ENCODE assay signal across 8 mouse cellular contexts in the genomic region with DNA sequence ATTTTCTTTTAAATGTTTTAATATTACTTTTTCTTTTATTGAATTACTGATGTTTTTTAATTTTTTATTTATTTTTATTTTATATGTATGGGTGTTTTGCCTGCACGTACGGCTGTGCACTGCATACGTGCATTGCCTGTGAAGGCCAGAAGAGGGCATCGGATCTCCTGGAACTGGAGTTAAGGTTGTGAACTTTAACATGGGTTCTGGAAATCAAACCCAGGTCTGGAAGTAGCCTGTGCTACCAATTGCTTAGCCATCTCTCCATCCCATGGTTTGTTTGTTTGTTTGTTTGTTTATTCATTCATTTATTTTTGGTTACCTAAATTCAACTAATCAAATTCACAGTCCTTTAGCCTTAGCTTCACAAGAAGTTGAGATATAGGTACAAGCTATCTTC. TPM values are rescaled to one million over a fixed set of nuclear protein-coding genes. Genes with fewer than 3 reads are reported as not detected.
A peak's percentile ranks its signal among the peaks of the same experiment; 100 is the strongest.
DNase-seq lines count a peak whose midpoint lies in the region; ATAC-seq and TF ChIP-seq lines count a peak whose summit lies in the region.

No protein-coding gene starts in this region.

- no peaks in the 10 kb centered on the region for H3K9me3 ChIP-seq in midbrain, embryonic 14.5 days (ENCODE audit: control insufficient read depth, low read length)
- no peaks in the 10 kb centered on the region for H3K9me3 ChIP-seq in midbrain, embryonic 15.5 days
- no peaks in the 10 kb centered on the region for H3K9me3 ChIP-seq in liver, postnatal 0 days (ENCODE audit: low read length)

- no peak overlapping the region for H3K27ac ChIP-seq in midbrain, embryonic 14.5 days (replicated peaks; ENCODE audit: low read depth, low read length)
- H3K27ac ChIP-seq in midbrain, embryonic 15.5 days: no peak overlapping the region
- no peak overlapping the region for H3K27ac ChIP-seq in liver, postnatal 0 days (ENCODE audit: low read depth)

- H3K36me3 ChIP-seq in midbrain, embryonic 14.5 days (ENCODE audit: control insufficient read depth, insufficient read depth, low read length): no peaks in the 10 kb centered on the region; the same call in 1 of the 2 replicates
- no peaks in the 10 kb centered on the region for H3K36me3 ChIP-seq in midbrain, embryonic 15.5 days (replicated peaks)
- no peaks in the 10 kb centered on the region for H3K36me3 ChIP-seq in liver, postnatal 0 days (replicated peaks; ENCODE audit: insufficient read depth, low read length)

- no peak for TF ChIP-seq EP300 in liver, postnatal 0 days (IDR thresholded peaks at IDR 0.05; ENCODE audit: low read depth)

- no peak for ATAC-seq in midbrain, embryonic 14.5 days (ENCODE audit: low FRiP score, low TSS enrichment)
- no peak for ATAC-seq in midbrain, embryonic 15.5 days (replicated peaks)
- ATAC-seq in liver, postnatal 0 days: no peak

- peak; percentile 31 to 45 for DNase-seq in adrenal gland, adult 18-20 months (ENCODE audit: low spot score in 2 of 2)
- no peak for DNase-seq in adrenal gland, adult 8-10 months
- DNase-seq in midbrain, embryonic 14.5 days: peak; percentile 46
- DNase-seq in forelimb bud, embryonic 11.5 days (ENCODE audit: low read depth, low spot score): peak; percentile 24
- DNase-seq in liver, postnatal 0 days: peak; percentile 58
- peak; percentile 35 to 72 for DNase-seq in spleen, postnatal 4 days (ENCODE audit: low spot score in 2 of 2)
- no peak for DNase-seq in right cerebral cortex, adult 2 months (ENCODE audit: low spot score in 2 of 2)

- H3K9ac ChIP-seq in midbrain, embryonic 14.5 days (replicated peaks; ENCODE audit: low read length): no peak overlapping the region
- H3K9ac ChIP-seq in midbrain, embryonic 15.5 days: no peak overlapping the region
- no peak overlapping the region for H3K9ac ChIP-seq in liver, postnatal 0 days (replicated peaks)

- no peaks in the 10 kb centered on the region for H3K27me3 ChIP-seq in midbrain, embryonic 14.5 days (ENCODE audit: control insufficient read depth, insufficient read depth, low read length)
- H3K27me3 ChIP-seq in midbrain, embryonic 15.5 days (replicated peaks): no peaks in the 10 kb centered on the region
- H3K27me3 ChIP-seq in liver, postnatal 0 days (ENCODE audit: insufficient read depth, low read length): no peaks in the 10 kb centered on the region

- no peak overlapping the region for H3K4me3 ChIP-seq in midbrain, embryonic 14.5 days (replicated peaks; ENCODE audit: low read depth, low read length)
- H3K4me3 ChIP-seq in midbrain, embryonic 15.5 days: no peak overlapping the region
- H3K4me3 ChIP-seq in liver, postnatal 0 days (ENCODE audit: low read depth, low read length): no peak overlapping the region

- peak; percentile 67 for TF ChIP-seq CTCF in liver, postnatal 0 days (IDR thresholded peaks at IDR 0.05; ENCODE audit: low read depth)

- H3K4me1 ChIP-seq in midbrain, embryonic 14.5 days (ENCODE audit: control insufficient read depth, insufficient read depth, low read length): no peaks in the 10 kb centered on the region
- no peaks in the 10 kb centered on the region for H3K4me1 ChIP-seq in midbrain, embryonic 15.5 days
- peaks cover 15% of the 10 kb centered on the region for H3K4me1 ChIP-seq in liver, postnatal 0 days (ENCODE audit: insufficient read depth)

- no peak overlapping the region for H3K4me2 ChIP-seq in midbrain, embryonic 14.5 days (ENCODE audit: low read length)
- H3K4me2 ChIP-seq in midbrain, embryonic 15.5 days: no peak overlapping the region
- H3K4me2 ChIP-seq in liver, postnatal 0 days (ENCODE audit: low read depth, low read length): no peak overlapping the region

- WGBS in midbrain, embryonic 14.5 days: 40% methylated on average over 4 of the region's 4 CpGs
- WGBS in midbrain, embryonic 15.5 days: 46% methylated on average over 4 of the region's 4 CpGs
- WGBS in liver, postnatal 0 days (ENCODE audit: insufficient replicate concordance): 45% methylated on average over 4 of the region's 4 CpGs

RNA-seq across cellular contexts. Expression of a gene that starts 10.7 kb away (rescaled TPM):
- 10 to 100 TPM; 20.5 to 36.3 TPM for total RNA-seq in adrenal gland, adult 18-20 months (2021)
- 10 to 100 TPM; 12.0 to 18.3 (median 16.9) TPM for total RNA-seq in adrenal gland, adult 8-10 months (2022)
- 22.5 and 26.8 TPM in 2 replicates for polyA plus RNA-seq in midbrain, embryonic 14.5 days (2014; fragmentation: Nextera tagmentation; extraction: Ambion mirVana)
- 21.1 and 22.2 TPM in 2 replicates for polyA plus RNA-seq in midbrain, embryonic 15.5 days (2015; fragmentation: Nextera tagmentation; extraction: Ambion mirVana)
- 10.1 and 11.4 TPM in 2 replicates for polyA plus RNA-seq in liver, postnatal 0 days (2015; fragmentation: Nextera tagmentation; extraction: Ambion mirVana)

RNA-seq across cellular contexts. Expression of a gene that starts 27.7 kb away (rescaled TPM):
- 100 to 1,000 TPM; 850 to 888 TPM for total RNA-seq in adrenal gland, adult 18-20 months (2021)
- total RNA-seq in adrenal gland, adult 8-10 months (2022): 100 to 1,000 TPM; 758 to 849 (median 847) TPM
- polyA plus RNA-seq in midbrain, embryonic 14.5 days (2014; fragmentation: Nextera tagmentation; extraction: Ambion mirVana): 413 and 486 TPM in 2 replicates
- 329 and 335 TPM in 2 replicates for polyA plus RNA-seq in midbrain, embryonic 15.5 days (2015; fragmentation: Nextera tagmentation; extraction: Ambion mirVana)
- polyA plus RNA-seq in liver, postnatal 0 days (2015; fragmentation: Nextera tagmentation; extraction: Ambion mirVana): 455 and 469 TPM in 2 replicates

Comparison
In these comparisons a context has a peak if more than half of its experiments do, and no peak if none do; other contexts are left out.
1. DNase-seq: peak in adrenal gland, adult 18-20 months (2 of 2), midbrain, embryonic 14.5 days (single experiment), forelimb bud, embryonic 11.5 days (single experiment), liver, postnatal 0 days (single experiment) and spleen, postnatal 4 days (2 of 2); none in adrenal gland, adult 8-10 months (single experiment) and right cerebral cortex, adult 2 months (0 of 2).